Mouse (Mus musculus) embryonic facial prominence, embryonic 10.5 days (tissue): ENCODE measurements around the gene Ptch2. TPM values are rescaled to one million over a fixed set of nuclear protein-coding genes. Genes with fewer than 3 reads are reported as not detected.

ENCODE experiments used
- DNase-seq: peaks from one replicate; pipeline ENCODE4 v3.0.0-alpha.2; 2017; ENCODE audit warnings: low spot score
- H3K27ac ChIP-seq: fragments of 300-500 bp; sonication (generic); replicated peaks from 2 replicates; pipeline ENCODE4 v1.5.1; 2016; ENCODE audit warnings: mild to moderate bottlenecking
- H3K27me3 ChIP-seq: fragments of 300-500 bp; sonication (generic); replicated peaks from 2 replicates; pipeline ENCODE4 v1.6.1; 2016; ENCODE audit warnings: low read depth, mild to moderate bottlenecking; ENCODE audit not compliant: poor library complexity, severe bottlenecking
- H3K36me3 ChIP-seq: fragments of 300-500 bp; sonication (generic); replicated peaks from 2 replicates; pipeline ENCODE4 v1.6.1; 2016; ENCODE audit warnings: mild to moderate bottlenecking, moderate library complexity
- H3K4me1 ChIP-seq: fragments of 300-500 bp; sonication (generic); 2 replicates; pipeline ENCODE4 v1.6.1; 2016
- H3K4me3 ChIP-seq: fragments of 300-500 bp; sonication (generic); 2 replicates; pipeline ENCODE4 v1.5.1; 2016; ENCODE audit warnings: mild to moderate bottlenecking, moderate library complexity
- H3K9me3 ChIP-seq: fragments of 300-500 bp; sonication (generic); 2 replicates; pipeline ENCODE4 v1.6.1; 2016; ENCODE audit warnings: mild to moderate bottlenecking
- WGBS: fragments of 180-500 bp; shearing (Covaris S2); methylation state at CpG from one replicate; pipeline ENCODE4 v1.1.7; 2016; 5-methylcytosine and 5-hydroxymethylcytosine counted together
- polyA plus RNA-seq: library from polyadenylated mRNA; unstranded; fragments of >200 nt; fragmentation: Nextera tagmentation; extraction: Ambion mirVana; gene quantifications from 2 replicates; pipeline ENCODE4 v1.2.1, GENCODE M21; 2016

The Ptch2 gene
- polyA plus RNA-seq, 1 experiment from 2014 or later = 9.2 TPM

DNA sequence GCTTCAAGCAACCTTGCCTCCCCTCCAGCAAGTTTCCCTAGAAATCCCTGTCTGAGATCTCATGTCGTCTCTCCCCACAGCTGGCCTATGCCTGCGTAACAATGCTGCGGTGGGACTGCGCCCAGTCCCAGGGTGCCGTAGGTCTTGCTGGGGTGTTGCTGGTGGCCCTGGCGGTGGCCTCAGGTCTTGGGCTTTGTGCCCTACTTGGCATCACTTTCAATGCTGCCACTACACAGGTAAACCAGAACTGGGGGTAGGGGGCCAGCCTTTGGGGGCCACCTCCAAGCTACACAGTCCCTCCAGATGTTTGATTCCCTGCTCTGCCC lies 12.6 kb downstream of the Ptch2 start:
- Histone ChIP-seq H3K4me3 (no peak overlapping the region), H3K36me3 (peaks cover 92% of the 10 kb centered on the region), H3K27ac (no peak overlapping the region), H3K4me1 (peaks cover 15% of the 10 kb centered on the region), H3K27me3 (no peaks in the 10 kb centered on the region), H3K9me3 (no peaks in the 10 kb centered on the region)
- no peak for DNase-seq
- 95% methylated on average over 6 of the region's 6 CpGs for WGBS

- Histone ChIP-seq H3K27ac (no peak overlapping the region), H3K27me3 (no peaks in the 10 kb centered on the region), H3K4me1 (peaks cover 12% of the 10 kb centered on the region; the same call in 1 of the 2 replicates), H3K9me3 (no peaks in the 10 kb centered on the region), H3K4me3 (no peak overlapping the region), H3K36me3 (peaks cover 95% of the 10 kb centered on the region)
- WGBS = 94% methylated on average over 25 of the region's 25 CpGs
- DNase-seq = no peak
These were observed 13.5 kb downstream of the Ptch2 start for GRCm38 (mm10) chr4:117109330-117109729.

DNA sequence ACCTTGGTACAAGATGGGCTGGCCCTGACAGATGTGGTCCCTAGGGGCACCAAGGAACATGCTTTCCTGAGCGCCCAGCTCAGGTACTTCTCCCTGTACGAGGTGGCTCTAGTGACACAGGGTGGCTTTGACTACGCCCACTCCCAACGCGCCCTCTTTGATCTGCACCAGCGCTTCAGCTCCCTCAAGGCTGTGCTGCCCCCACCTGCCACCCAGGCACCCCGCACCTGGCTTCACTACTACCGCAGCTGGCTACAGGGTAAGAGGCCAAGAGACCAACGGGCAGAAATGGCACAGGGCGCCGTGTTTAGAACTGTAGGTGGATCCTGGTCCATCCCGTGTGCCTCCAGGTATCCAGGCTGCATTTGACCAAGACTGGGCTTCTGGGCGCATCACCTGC lies 14.4 kb downstream of the Ptch2 start:
- H3K36me3 ChIP-seq = peaks cover 94% of the 10 kb centered on the region
- WGBS = 92% methylated on average over 13 of the region's 13 CpGs

GRCm38 (mm10) chr4:117110985-117111384 lies 15.1 kb downstream of the Ptch2 start:
- Histone ChIP-seq H3K36me3 (peaks cover 94% of the 10 kb centered on the region), H3K27ac (no peak overlapping the region), H3K4me3 (no peak overlapping the region), H3K27me3 (no peaks in the 10 kb centered on the region), H3K4me1 (peaks cover under 1% of the 10 kb centered on the region; the same call in 1 of the 2 replicates), H3K9me3 (no peaks in the 10 kb centered on the region)
- WGBS = 93% methylated on average over 11 of the region's 11 CpGs
- no peak for DNase-seq

More for the DNA sequence above, 14.4 kb downstream of the Ptch2 start:
- no peak overlapping the region for H3K27ac ChIP-seq
- no peak overlapping the region for H3K4me3 ChIP-seq
- H3K4me1 ChIP-seq = peaks cover 8% of the 10 kb centered on the region; the same call in 1 of the 2 replicates
- DNase-seq = no peak
- H3K27me3 ChIP-seq = no peaks in the 10 kb centered on the region
- H3K9me3 ChIP-seq = no peaks in the 10 kb centered on the region

DNA sequence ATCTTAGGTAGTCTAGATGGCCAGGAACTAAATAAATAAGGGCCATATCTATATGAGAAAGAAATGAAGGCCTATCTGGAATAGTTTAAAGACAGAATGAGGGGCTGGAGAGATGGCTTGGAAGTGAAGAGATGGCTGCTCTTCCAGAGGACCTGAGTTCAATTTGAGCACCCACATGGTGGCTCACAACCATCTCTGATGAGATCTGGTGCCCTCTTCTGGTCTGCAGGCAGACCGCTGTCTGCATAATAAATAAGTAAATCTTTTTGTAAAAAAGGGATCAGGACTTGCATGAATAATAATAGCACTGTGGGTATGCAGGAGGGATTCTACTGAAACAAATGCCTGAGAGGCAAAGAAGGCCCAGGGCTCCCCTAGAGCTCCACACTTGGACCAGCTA lies 17.4 kb downstream of the Ptch2 start:
- whole genome bisulfite sequencing = 77% methylated on average over 1 of the region's 1 CpGs
- DNase-seq = no peak
- no peaks in the 10 kb centered on the region for H3K27me3 ChIP-seq
- no peaks in the 10 kb centered on the region for H3K4me1 ChIP-seq
- peaks cover 77% of the 10 kb centered on the region for H3K36me3 ChIP-seq
- H3K4me3 ChIP-seq = no peak overlapping the region
- no peaks in the 10 kb centered on the region for H3K9me3 ChIP-seq
- H3K27ac ChIP-seq = no peak overlapping the region

DNA sequence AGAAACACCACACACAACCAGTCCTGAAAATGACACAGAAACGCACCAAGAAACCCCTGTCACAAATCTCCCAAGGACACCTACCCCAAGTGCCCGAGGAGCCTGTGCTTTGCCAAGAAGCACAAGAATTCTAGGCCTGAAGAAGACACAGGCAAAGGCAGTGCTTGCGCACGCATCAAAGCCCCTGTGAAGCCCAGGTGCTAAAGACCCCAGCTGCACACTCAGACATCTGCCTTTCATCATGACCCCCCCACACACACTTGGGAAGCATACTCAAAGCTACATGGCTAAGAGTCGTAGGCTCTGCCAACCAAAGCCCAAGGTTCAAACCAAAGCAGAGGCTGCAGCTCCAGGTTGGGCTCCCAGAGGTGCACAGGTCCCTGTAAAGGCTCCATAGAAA lies 19.7 kb downstream of the Ptch2 start:
- Histone ChIP-seq H3K4me1 (peaks cover 6% of the 10 kb centered on the region), H3K27ac (no peak overlapping the region), H3K36me3 (peaks cover 54% of the 10 kb centered on the region), H3K9me3 (no peaks in the 10 kb centered on the region), H3K27me3 (no peaks in the 10 kb centered on the region), H3K4me3 (no peak overlapping the region)
- DNase-seq = no peak
- 88% methylated on average over 5 of the region's 5 CpGs for WGBS

GRCm38 (mm10) chr4:117117931-117118330 lies 22.1 kb downstream of the Ptch2 start:
- Histone ChIP-seq H3K9me3 (no peaks in the 10 kb centered on the region), H3K27me3 (no peaks in the 10 kb centered on the region)
- 95% methylated on average over 7 of the region's 7 CpGs for WGBS

GRCm38 (mm10) chr4:117119636-117120035 lies 23.8 kb downstream of the Ptch2 start:
- H3K27ac ChIP-seq = peak overlapping the region; percentile 93
- WGBS = 81% methylated on average over 5 of the region's 5 CpGs

More at GRCm38 (mm10) chr4:117117931-117118330, 22.1 kb downstream of the Ptch2 start:
- Histone ChIP-seq H3K27ac (no peak overlapping the region), H3K36me3 (peaks cover 33% of the 10 kb centered on the region), H3K4me3 (no peak overlapping the region), H3K4me1 (peaks cover 15% of the 10 kb centered on the region)
- no peak for DNase-seq

DNA sequence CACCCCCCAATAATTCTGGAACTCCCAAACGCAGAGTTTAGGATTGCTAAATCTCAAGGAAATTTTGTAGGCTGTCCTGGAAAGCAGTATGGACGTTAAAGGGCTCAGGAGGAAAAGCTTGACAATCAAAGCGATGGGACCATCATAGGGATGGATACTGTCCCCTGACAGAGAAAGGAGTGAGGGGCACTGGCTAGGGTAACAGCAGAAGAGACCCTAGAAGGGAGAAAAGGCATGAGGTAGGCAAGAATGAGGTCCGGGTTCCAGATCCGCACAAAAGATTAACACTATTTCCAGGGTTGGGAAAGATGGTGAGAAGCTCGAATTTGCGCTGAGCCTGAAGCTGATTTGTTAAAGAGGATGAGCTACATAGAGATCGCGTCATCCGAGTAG lies 24.2 kb downstream of the Ptch2 start:
- no peaks in the 10 kb centered on the region for H3K27me3 ChIP-seq
- 6% methylated on average over 10 of the region's 10 CpGs for WGBS
- peak overlapping the region; percentile 93 for H3K27ac ChIP-seq
- DNase-seq = no peak
- H3K4me3 ChIP-seq = peak overlapping the region; percentile 85
- peaks cover 29% of the 10 kb centered on the region for H3K4me1 ChIP-seq
- H3K9me3 ChIP-seq = no peaks in the 10 kb centered on the region
- peaks cover 12% of the 10 kb centered on the region for H3K36me3 ChIP-seq

More at GRCm38 (mm10) chr4:117119636-117120035, 23.8 kb downstream of the Ptch2 start:
- H3K4me1 ChIP-seq = peaks cover 25% of the 10 kb centered on the region
- DNase-seq = no peak
- peak overlapping the region; percentile 85 for H3K4me3 ChIP-seq
- no peaks in the 10 kb centered on the region for H3K9me3 ChIP-seq
- no peaks in the 10 kb centered on the region for H3K27me3 ChIP-seq
- H3K36me3 ChIP-seq = peaks cover 16% of the 10 kb centered on the region

DNA sequence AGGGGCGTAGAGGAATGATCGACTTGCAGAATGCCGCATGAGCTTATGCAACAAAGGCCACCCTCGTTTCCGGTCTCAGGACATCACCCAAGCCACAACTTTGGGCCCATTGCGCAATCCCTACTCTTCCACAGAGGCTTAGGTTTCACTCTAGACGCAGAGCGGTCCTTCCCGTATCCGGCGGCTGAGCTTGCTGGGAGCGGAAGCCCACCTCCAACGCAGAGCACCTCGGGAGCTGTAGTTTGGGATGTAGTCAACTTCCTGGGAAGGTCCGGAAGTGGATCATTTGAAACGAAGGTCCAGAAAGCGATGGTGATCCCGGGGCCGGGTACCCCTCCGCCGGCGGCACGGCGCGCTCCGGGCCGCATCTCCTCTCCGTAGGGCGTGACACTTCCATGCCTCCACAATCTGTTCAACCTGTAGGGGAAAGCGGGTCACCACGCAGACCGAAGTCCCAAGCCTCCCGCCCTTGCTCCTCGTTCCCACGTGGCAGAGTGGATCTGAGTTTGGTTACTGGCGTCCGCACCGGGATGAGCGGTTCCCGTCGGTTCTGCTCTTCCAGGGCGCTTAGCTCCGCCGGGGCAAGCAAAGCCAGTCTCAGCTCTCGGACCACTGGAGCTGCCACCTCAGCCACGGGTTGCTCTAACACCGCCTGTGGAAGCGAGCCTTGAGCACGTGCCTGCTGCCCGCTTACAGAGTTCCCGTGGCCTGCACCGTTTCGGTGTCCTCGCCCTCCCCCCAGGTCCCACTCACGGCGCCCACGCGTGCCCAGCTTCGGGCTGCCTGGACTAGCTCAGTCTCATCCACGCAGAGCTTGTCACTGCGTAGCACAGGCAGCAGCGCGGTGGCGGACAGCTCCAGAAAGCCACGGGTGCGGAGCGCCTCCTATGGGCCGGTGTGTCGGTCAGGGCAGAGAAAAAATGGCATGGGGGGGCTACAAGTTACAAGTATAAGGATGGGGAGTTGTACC lies 24.9 kb downstream of the Ptch2 start:
- Histone ChIP-seq H3K27ac (peak overlapping the region; percentile 93), H3K9me3 (no peaks in the 10 kb centered on the region), H3K4me1 (peaks cover 36% of the 10 kb centered on the region), H3K27me3 (no peaks in the 10 kb centered on the region), H3K36me3 (peaks cover 6% of the 10 kb centered on the region), H3K4me3 (peak overlapping the region; percentile 85)
- DNase-seq = peak; percentile 94
- whole genome bisulfite sequencing = under 1% methylated on average over 69 of the region's 69 CpGs

DNA sequence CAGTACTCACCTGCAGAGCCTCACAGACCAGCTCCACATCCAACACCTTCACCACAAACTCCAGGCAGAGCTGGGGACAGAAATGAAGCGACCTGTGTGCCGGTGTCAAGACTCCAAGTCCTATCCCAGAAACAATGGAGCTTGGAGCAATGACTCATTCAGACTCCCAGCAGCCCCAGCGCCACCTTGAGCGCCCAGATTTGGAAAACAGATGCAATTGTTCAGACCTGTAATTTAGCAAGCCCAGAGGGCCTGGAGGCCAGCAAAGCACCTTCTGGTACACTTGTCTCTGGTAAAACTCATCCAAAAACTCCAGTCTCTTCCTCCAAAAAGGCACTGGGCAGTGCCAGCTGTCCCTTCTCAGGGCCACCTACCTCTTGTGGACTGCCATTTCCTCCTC lies 26.3 kb downstream of the Ptch2 start:
- H3K4me1 ChIP-seq = peaks cover 47% of the 10 kb centered on the region
- no peaks in the 10 kb centered on the region for H3K9me3 ChIP-seq
- WGBS = 88% methylated on average over 4 of the region's 4 CpGs
- no peaks in the 10 kb centered on the region for H3K27me3 ChIP-seq
- DNase-seq = no peak
- no peaks in the 10 kb centered on the region for H3K36me3 ChIP-seq
- no peak overlapping the region for H3K4me3 ChIP-seq
- no peak overlapping the region for H3K27ac ChIP-seq

DNA sequence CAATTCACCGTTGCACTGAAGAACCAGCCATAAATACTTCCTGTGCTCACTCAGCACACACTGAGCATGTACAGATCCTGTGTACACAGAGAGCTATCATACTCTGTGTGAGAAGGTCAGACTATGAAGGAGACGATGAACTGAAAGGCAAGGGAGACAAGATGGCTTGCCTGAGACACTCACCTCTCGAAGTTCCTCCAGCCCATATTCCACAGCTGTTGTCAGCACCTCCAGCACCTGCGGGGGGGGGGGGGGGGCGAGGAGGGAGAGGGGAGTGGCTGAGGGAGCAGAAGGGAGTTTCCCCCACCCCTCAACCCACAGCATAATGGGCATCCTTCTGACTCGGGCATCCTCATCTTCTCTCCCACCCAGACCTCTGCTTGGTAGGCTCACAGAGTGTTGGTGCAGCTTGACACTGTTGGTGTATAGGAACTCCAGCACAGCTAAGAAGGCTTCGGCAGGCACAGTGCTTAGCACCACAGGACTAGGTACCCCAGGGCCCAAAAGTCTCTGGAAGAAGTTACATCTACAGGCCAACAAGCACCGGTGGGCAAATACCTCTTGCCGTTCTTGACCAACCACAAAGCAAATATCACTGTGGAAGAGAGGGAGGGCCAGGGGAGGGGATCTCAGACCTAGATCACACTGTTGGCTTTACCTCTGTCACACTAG lies 27.8 kb downstream of the Ptch2 start:
- Histone ChIP-seq H3K4me3 (no peak overlapping the region), H3K36me3 (peaks cover 10% of the 10 kb centered on the region), H3K27ac (no peak overlapping the region; the same call in none of the 2 replicates), H3K4me1 (peaks cover 47% of the 10 kb centered on the region), H3K9me3 (no peaks in the 10 kb centered on the region), H3K27me3 (no peaks in the 10 kb centered on the region)
- 76% methylated on average over 9 of the region's 9 CpGs for WGBS
- DNase-seq = no peak

DNA sequence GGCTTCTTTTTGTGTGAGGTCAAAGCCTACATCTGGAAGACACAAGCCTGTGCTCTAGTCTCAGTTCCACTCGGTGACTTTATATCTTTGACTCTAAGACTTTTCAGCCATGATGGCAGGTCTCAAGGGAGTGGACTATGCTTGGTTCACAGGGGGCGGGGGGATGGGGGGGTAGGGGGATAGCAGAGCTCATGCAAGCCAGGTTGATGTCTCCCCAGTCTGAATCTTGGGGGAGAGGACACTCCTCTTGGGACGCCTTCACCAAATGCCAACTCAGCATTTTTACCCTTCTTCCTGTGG lies 28.3 kb downstream of the Ptch2 start:
- 88% methylated on average over 3 of the region's 3 CpGs for WGBS
- Histone ChIP-seq H3K36me3 (peaks cover 15% of the 10 kb centered on the region), H3K4me1 (peaks cover 47% of the 10 kb centered on the region), H3K4me3 (no peak overlapping the region), H3K27ac (peak overlapping the region; percentile 83), H3K9me3 (no peaks in the 10 kb centered on the region), H3K27me3 (no peaks in the 10 kb centered on the region)
- DNase-seq = no peak
